Mouse (Mus musculus) mouse embryonic stem cell (cell line): ENCODE results near the gene Skap1.

Source experiments
- in situ Hi-C, 2 experiments: fragments of 300-500 bp; cut with MboI; formaldehyde crosslinking; loops; 1 replicate in 1 of 2; 3 replicates in 1 of 2; pipeline ENCODE4 v1.14.3; 2019 to 2020; ENCODE audit warnings: low sequenced_read_pairs in 2 of 2, low pct_unique_long_range_greater_than_20kb in 1 of 2, mixed read lengths in 1 of 2; ENCODE audit not compliant: unreplicated experiment in 1 of 2

Skap1 gene

GRCm38 (mm10) chr11:96463986-96464715, at the start of gene Skap1:
Gene Skap1 (plus strand): TSS chr11:96464593.
- in situ Hi-C loops: no loop called here

GRCm38 (mm10) chr11:96421074-96421473, 43.3 kb upstream of the Skap1 start:
- in situ Hi-C loops: no loop called here

DNA sequence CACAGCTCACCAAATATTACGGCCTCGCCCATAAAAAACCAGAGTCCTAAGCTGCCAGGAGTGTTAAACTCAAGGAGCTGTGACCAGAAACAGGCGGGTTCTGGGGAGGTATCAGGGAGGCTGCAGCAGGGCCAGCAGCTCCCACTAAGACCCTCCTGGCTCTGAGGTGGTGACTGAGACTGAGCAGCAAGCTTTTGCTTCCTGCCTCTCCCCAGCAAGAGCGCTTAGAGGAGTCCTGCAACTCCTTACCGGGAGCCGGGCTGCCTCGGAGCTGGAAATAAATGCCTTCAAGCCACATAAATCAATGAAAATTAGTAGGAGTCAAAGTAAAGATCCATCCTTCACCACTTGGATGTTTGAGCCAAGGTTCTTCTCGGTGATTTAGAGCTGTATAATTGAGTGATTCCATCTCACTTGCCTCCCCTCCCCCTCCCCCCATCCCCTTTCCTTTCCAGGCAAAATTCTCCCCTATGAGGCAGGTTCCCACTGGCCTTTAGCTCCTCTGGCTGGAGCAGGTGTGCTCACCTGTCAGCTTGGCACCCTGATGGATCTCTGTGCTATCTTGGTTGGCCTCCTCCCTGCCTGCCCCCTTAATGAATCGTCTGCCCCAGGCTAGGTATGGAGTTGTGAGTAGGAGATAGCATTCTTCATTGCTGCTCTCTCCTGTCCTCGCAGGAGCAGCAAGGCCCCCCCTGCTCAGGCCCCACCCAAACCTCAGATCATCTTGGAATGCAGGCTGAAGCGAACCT, 42.7 kb upstream of the Skap1 start:
- in situ Hi-C loops: no loop called here

GRCm38 (mm10) chr11:96425193-96425592, 39.2 kb upstream of the Skap1 start:
- in situ Hi-C loops: no loop called here

- in situ Hi-C loops: no loop called here
Observed at GRCm38 (mm10) chr11:96426191-96426590, 38.2 kb upstream of the Skap1 start.

DNA sequence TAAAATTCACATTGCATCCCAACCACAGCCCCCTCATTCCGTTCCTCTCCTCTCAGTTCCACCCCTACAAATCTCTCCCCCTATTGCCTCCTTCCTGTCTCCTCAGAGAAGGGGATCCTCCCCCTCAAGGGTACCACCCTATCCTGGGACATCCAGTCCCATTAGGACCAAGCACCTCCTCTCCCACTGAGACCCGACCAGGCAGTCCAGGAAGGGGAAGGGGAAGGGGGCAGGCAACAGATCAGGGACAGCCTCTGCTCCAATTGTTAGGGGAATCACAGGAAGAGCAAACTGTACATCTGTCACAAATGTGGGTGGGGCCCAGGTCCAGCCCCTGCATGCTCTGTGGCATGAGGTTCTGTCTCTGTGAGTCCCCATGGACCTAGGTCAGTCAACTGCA, 37.6 kb upstream of the Skap1 start:
- in situ Hi-C loops: no loop called here

DNA sequence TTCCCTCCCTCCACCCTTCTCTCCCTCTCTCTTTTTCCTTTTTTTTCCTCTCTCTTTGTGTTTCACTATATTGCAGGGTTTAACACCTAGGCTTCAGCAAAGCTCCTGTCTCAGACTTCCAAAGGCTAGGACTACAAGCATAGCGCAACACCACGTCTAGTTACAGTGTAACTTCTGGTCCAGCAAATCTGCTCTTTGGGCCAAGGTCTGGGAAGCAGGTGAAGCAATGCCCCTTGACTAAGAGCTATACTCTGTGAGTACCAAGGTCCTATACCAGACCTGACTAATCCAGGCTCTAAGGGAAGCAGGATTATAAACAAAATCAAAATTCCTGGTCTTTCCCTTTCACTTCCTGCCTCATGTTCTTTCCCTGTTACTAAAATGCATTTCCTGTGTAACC, 35.3 kb upstream of the Skap1 start:
- in situ Hi-C loops: no loop called here

DNA sequence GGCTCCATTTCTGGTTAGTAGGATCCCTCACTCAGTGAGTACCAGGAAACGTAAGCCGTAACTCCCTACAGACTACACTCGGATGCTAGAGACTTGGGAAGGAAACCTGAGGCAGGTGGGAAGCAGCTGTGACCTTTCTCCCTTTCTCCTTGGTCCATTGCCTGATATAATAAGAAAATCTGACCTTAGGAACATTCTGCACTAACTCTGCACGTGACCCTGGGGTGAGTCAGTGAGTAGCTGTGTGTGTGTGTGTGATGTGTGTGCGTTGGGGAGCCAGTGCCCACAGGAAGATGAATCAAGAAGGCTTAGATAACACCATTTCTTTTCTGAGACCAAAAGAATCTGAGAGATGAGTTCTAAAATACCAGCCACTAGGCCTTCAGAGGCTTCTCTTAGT, 34.5 kb upstream of the Skap1 start:
- in situ Hi-C loops: no loop called here

DNA sequence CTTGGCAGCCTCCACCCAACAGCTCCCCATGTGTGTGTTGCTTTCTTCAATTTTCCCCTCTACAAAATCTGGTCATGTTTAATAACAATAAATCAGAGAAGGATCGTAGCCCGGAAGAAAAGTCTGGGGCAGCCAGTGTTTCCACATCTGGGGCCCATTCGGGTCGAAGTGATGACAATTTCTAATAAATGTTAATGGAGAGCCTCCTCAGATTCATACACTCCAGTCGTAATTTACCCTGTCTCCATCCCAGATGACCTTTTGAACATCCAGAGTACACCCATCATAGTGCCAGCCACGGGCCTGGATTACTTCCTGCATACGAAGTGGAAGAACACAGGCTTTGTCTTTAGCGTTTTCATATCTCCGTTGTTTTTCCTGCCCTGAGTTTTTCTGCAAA, 32.5 kb upstream of the Skap1 start:
- in situ Hi-C loops: no loop called here

DNA sequence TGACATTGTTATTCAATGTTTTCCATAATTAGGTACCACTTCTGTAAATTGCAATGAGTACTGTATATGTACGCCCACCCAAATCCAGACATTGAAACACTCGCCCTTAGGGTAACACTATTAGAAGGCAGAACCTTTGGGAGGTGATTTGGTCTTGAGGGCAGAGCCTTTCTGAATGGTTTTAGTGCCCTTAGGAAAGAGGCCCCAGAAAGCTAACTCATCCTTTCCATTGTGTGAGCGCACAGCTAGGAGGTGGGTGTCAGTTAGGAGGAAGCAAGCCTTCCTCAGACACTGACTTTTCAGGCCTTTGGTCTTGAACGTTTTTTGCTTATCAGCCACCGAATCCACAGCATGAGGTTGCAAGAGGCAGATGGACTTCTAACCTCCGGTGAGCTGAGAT, 29.5 kb upstream of the Skap1 start:
- in situ Hi-C loops: no loop called here

GRCm38 (mm10) chr11:96436525-96436924, 27.9 kb upstream of the Skap1 start:
- in situ Hi-C loops: no loop called here

DNA sequence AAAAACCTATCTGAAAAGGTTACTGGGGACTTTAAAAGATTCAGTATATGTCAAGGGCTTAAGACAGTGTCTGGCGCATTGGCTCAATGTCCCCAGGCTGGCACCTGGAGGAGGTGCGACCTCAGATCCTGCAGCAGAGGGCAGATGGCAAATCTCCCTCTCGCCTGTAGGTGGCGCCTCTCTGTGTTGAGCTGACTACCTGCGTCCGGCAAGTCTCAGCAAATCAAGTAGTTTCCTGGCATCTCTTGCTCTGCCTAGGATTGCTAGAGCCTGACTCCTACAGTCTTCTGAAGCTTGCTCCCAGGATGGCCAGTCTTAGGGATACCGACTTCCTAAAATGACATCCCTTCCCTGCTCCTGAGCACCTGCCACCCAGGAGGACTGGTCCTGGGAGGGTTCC, 25.6 kb upstream of the Skap1 start:
- in situ Hi-C loops: no loop called here

DNA sequence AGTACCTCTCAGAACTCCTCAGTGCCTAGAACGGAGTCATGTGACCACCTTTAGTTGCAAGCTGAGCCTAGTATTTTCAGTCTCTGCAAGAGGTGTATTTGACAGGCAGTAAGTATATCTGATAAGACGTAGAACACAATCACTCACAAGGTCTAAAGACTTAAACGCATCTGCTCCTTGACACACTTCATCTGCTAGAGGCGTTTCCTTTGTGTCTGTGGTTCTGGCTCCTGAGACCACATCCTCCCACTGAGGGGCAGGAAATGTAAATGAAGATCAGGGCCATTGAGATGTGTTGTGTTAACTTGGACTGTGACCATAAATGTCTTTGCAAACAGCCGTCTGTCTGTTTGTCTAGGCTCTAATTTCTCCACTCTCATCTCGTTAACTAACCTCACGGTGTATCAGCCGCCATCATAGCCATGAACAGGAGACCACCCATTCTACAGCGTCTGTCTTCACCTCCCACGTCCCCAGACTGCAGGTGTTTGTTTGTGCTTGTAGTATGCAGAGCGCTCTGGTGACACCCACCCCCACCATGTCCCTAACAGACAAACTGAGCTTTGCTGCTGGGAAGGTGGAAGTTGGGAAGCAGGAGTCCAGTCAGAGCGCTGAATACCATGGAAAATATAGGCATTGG, 22.7 kb upstream of the Skap1 start:
- in situ Hi-C loops: no loop called here

DNA sequence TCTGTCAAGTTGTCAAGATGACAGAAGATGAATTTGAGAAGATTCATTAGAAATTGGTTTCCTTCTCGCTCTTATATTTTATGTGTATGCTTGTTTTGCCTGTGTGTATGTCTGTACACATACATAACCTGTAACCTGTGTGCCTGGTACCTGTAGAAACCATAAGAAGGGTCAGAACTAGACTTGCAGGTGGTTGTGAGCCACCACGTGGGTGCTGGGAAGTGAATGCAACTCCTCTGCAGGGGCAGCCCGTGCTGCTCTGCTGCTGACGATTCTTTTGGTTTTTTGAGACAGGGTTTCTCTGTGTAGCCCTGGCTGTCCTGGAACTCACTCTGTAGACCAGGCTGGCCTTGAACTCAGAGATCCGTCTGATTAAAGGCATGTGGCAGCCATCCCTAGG, 21.9 kb upstream of the Skap1 start:
- in situ Hi-C loops: no loop called here

DNA sequence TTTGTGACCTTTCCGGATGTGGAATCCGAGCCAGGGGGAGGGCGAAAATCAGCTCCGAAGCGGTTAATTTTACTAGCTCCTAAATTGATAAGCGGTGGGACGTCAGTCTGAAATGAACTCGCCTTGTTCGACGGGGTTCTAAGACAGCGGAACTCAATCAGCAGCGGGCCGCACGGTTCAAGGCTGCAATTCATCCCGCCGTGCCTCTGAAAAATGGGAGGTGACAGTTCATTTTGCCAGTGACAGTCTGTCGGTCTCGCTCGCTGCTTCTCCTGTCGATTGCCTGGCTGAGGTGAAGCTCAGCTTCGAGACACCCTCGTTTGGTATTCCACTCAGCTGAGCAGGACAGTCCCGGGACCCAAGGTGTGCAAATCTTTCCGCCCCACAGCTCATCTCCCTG, 16.5 kb upstream of the Skap1 start:
- in situ Hi-C loops: no loop called here

DNA sequence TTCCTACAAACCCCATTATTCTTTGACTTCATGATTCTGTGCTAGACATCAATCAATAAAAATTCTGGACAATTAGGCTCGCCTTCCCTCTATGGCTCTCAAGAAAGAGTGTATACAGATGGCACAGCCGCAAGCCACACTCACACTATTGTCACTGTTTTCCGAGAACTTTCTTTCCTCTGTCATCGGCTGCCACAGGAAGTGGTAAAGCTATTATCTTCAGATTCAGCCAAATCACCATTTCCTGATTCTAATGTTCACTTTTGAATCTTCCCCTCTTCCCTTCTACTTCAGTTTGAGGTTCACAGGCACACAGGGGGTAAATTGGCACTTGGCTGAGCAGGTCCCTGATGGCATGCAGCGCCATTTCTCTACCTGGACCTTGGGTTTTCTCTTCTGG, 9.3 kb upstream of the Skap1 start:
- in situ Hi-C loops: no loop called here

DNA sequence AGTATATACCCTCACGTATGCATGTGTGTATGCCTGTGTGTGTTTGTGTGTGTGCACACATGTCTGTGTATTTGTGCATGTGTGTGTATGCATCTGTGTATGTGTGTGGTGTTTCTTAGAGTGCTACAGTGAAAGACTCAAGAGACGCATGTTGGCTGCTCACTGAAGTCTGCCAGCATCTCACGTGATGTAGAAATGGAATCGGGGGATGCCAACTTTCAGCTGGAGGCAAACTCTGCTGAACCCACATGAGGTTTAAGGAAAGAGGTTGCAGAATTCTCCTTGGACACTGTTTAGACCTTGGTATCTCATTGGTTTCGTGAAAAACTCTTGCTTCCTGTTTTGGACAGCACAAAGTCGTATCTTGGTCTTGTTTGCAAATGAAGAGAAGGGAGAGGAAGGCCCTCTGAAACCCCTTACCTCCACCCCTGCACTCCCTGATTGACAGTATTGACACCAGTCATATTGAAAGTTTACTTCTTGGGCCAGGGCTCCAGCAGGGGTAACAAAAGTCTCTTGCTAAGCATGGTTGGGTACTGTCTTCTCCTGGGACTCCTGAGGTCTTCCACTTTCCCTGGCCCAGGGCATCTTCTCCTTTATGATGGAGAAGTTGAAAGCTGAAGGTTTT, 8.6 kb upstream of the Skap1 start:
- in situ Hi-C loops: no loop called here

GRCm38 (mm10) chr11:96456508-96457305, 7.7 kb upstream of the Skap1 start:
- in situ Hi-C loops: no loop called here

DNA sequence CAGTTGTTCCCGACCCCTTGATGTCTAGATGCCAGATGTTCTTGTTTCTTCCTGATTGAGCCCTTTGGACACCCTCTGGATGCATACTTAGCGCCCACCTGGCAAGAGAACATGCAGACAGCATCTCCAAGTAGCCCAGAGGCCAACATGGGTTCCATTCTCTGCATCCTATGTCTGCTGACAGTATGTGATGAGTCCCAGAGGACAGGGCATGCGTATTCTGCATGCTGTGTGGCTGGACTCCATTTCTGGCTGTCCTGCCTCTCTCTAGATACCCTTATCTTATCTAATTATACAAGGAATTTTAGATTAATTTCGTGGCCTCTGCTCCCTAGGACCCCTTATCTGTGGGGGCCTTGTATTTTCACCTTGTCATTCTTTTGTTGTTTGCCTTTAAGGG, 2.6 kb upstream of the Skap1 start:
- in situ Hi-C loops: no loop called here
